Comparison of ENCODE assay signal across 18 mouse cellular contexts in the genomic region with DNA sequence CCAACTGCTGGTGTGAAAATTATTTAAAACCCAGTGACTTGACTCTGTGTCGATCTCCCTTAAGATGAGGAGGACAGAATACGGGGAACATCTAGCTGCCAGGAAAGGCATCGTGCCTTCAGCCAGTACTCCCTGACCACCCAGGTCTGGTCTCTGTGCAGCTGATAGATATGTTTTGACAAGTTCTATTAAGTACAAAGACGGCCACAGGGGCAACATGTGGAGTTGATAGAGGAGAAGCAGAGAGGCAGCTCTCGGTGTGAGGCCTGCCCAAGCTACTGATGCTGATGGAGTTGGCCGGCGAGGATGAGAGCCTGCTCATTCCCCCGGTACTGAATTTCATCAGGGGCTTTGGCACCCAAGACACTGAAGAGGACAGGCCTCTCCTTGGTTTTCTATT.
"Had no signal": no experiment of that assay in that cellular context is flagged by ENCODE, and none has a peak within 500 bp of the region (broad histone marks: within the 10 kb centered on the region; RNA-seq: fewer than 3 reads in every experiment).

No protein-coding gene starts in this region.

- H3K4me3 ChIP-seq: kidney, embryonic 15.5 days; layer of hippocampus, adult 2 months; liver, embryonic 13.5 days; midbrain, embryonic 12.5 days; midbrain, embryonic 15.5 days; myocyte; neural tube, embryonic 13.5 days; stomach, embryonic 15.5 days had no signal

- H3K9me3 ChIP-seq: kidney, embryonic 15.5 days; midbrain, embryonic 12.5 days; midbrain, embryonic 15.5 days; neural tube, embryonic 13.5 days; stomach, embryonic 15.5 days had no signal

- H3K36me3 ChIP-seq: kidney, embryonic 15.5 days; liver, embryonic 13.5 days; midbrain, embryonic 12.5 days; midbrain, embryonic 15.5 days; neural tube, embryonic 13.5 days; stomach, embryonic 15.5 days had no signal

- H3K4me2 ChIP-seq: kidney, embryonic 15.5 days; liver, embryonic 13.5 days; lung, embryonic 14.5 days; midbrain, embryonic 12.5 days; midbrain, embryonic 15.5 days; neural tube, embryonic 13.5 days; stomach, embryonic 15.5 days had no signal

- H3K9ac ChIP-seq: kidney, embryonic 15.5 days; liver, embryonic 13.5 days; lung, embryonic 14.5 days; midbrain, embryonic 12.5 days; midbrain, embryonic 15.5 days; neural tube, embryonic 13.5 days; stomach, embryonic 15.5 days had no signal

- DNase-seq: kidney, adult 11 months; kidney, adult 8-10 months; kidney, postnatal 10 days; liver, embryonic 13.5 days; right cerebral cortex, postnatal 14 days; right cerebral cortex, postnatal 4 days; spleen, adult 18-20 months; thymus, postnatal 25 days had no signal

- ATAC-seq: lung, postnatal 0 days; midbrain, embryonic 15.5 days had no signal

- H3K27me3 ChIP-seq: kidney, embryonic 15.5 days; liver, embryonic 13.5 days; midbrain, embryonic 12.5 days; midbrain, embryonic 15.5 days; neural tube, embryonic 13.5 days; stomach, embryonic 15.5 days had no signal

- H3K4me1 ChIP-seq: kidney, embryonic 15.5 days; liver, embryonic 13.5 days; midbrain, embryonic 15.5 days; stomach, embryonic 15.5 days had no signal

- H3K27ac ChIP-seq: kidney, embryonic 15.5 days; layer of hippocampus, adult 2 months; liver, embryonic 13.5 days; macrophage; midbrain, embryonic 12.5 days; midbrain, embryonic 15.5 days; neural tube, embryonic 13.5 days; stomach, embryonic 15.5 days had no signal
